Mouse (Mus musculus) layer of hippocampus, postnatal 36 days (tissue): ENCODE results near the gene Gm28042. TPM values are rescaled to one million over a fixed set of nuclear protein-coding genes. Genes with fewer than 3 reads are reported as not detected.

Experiments used
- DNase-seq, 2 experiments: peaks; one replicate each; pipeline ENCODE4 v3.0.0; 2022
- microRNA-seq, 2 experiments: library from miRNA; unstranded; fragments of <30 nt; microRNA quantifications; one replicate each; pipeline ENCODE4 v1.2.0; 2021
- total RNA-seq, 2 experiments: library from RNA; stranded (reverse); gene quantifications; 2 replicates each; pipeline ENCODE4 v1.2.3; 2021

Gene Gm28042
- total RNA-seq, 2 experiments from 2014 or later, result 2.0 to 2.8 TPM

- DNase-seq, result no peak
These were observed 33.4 kb downstream of the Gm28042 start for GRCm38 (mm10) chr2:120060651-120061050.

- DNase-seq, result no peak
These were observed 35.0 kb downstream of the Gm28042 start for GRCm38 (mm10) chr2:120062248-120062647.

- no peak for DNase-seq
These were observed 37.3 kb downstream of the Gm28042 start for GRCm38 (mm10) chr2:120064639-120065038.

- peak; percentile 24 to 37 for DNase-seq
These were observed 38.0 kb downstream of the Gm28042 start for GRCm38 (mm10) chr2:120065243-120065642.

GRCm38 (mm10) chr2:120066224-120066623 lies 38.9 kb downstream of the Gm28042 start:
- DNase-seq, result no peak

- DNase-seq, result no peak
These were observed 41.5 kb downstream of the Gm28042 start for GRCm38 (mm10) chr2:120068555-120069465.

- DNase-seq, result peak; percentile 70 to 72
These were observed 42.2 kb downstream of the Gm28042 start for GRCm38 (mm10) chr2:120069466-120069990.

GRCm38 (mm10) chr2:120074096-120074495 lies 46.8 kb downstream of the Gm28042 start:
- DNase-seq, result no peak

- DNase-seq, result no peak
These were observed 48.9 kb downstream of the Gm28042 start for GRCm38 (mm10) chr2:120076076-120076705.

- no peak for DNase-seq
These were observed 55.1 kb downstream of the Gm28042 start for GRCm38 (mm10) chr2:120082416-120082815.

- DNase-seq, result peak in 1 of 2 experiments; percentile 12
These were observed 57.5 kb downstream of the Gm28042 start for GRCm38 (mm10) chr2:120084593-120085361.

- DNase-seq, result no peak
These were observed 58.7 kb downstream of the Gm28042 start for GRCm38 (mm10) chr2:120086038-120086437.

- DNase-seq, result no peak
These were observed 60.1 kb downstream of the Gm28042 start for GRCm38 (mm10) chr2:120087391-120087790.

- no peak for DNase-seq
These were observed 60.6 kb downstream of the Gm28042 start for GRCm38 (mm10) chr2:120087897-120088296.

- DNase-seq, result no peak
These were observed 63.7 kb downstream of the Gm28042 start for GRCm38 (mm10) chr2:120090979-120091378.

Small RNA genes lying within 50 kb of the gene (microRNA-seq; reads per million reads assigned to microRNA genes)
- gene Mir7665, result 0 to 0.21 reads per million in 2 experiments

Other genes with a start within 250 kb of the Gm28042 start
- 10 to 100 TPM; 15.1 to 18.3 TPM for gene Rpap1, start 240.0 kb upstream of the Gm28042 start, total RNA-seq
- 10 to 100 TPM; 73.1 to 85.1 TPM for gene Tyro3, start 229.8 kb upstream of the Gm28042 start, total RNA-seq
- gene Mga, start 130.3 kb upstream of the Gm28042 start, total RNA-seq, result 10 to 100 TPM; 65.6 to 80.5 TPM
- gene Mapkbp1, start 54.8 kb upstream of the Gm28042 start, total RNA-seq, result 10 to 100 TPM; 40.7 to 48.2 TPM
- 1 to 10 TPM; 4.6 to 6.1 TPM for gene Jmjd7, start within 50 bp of the Gm28042 start, total RNA-seq
- 1 to 10 TPM; 5.7 to 6.8 TPM for gene Pla2g4b, start 5.9 kb downstream of the Gm28042 start, total RNA-seq
- gene Ehd4, start 127.1 kb downstream of the Gm28042 start, total RNA-seq, result 1 to 10 TPM; 7.6 to 7.7 TPM
- gene Pla2g4e, start 217.8 kb downstream of the Gm28042 start, total RNA-seq, result 10 to 100 TPM; 10.2 to 10.3 TPM